Mouse (Mus musculus): ENCODE measurements around the gene Hoxd4.

The Hoxd4 gene

GRCm38 (mm10) chr2:74679980-74680379, 31.7 kb upstream of the Hoxd4 start:
- DNase-seq = no peak

GRCm38 (mm10) chr2:74680561-74681398, 30.9 kb upstream of the Hoxd4 start:
- DNase-seq = no peak

- no peak for DNase-seq
Observed at GRCm38 (mm10) chr2:74681594-74682531, 29.9 kb upstream of the Hoxd4 start.

- DNase-seq = no peak
Observed at GRCm38 (mm10) chr2:74682796-74683195, 28.9 kb upstream of the Hoxd4 start.

- no peak for DNase-seq
Observed at GRCm38 (mm10) chr2:74683471-74683951, 28.2 kb upstream of the Hoxd4 start.

- DNase-seq = no peak
Observed at GRCm38 (mm10) chr2:74684106-74684505, 27.6 kb upstream of the Hoxd4 start.

GRCm38 (mm10) chr2:74685059-74685603, 26.6 kb upstream of the Hoxd4 start:
- DNase-seq = no peak

GRCm38 (mm10) chr2:74686301-74686987, 25.3 kb upstream of the Hoxd4 start:
- DNase-seq = peak; percentile 48

GRCm38 (mm10) chr2:74686988-74687697, 24.6 kb upstream of the Hoxd4 start:
- no peak for DNase-seq

GRCm38 (mm10) chr2:74687698-74688555, 23.8 kb upstream of the Hoxd4 start:
- DNase-seq = no peak

GRCm38 (mm10) chr2:74688795-74689573, 22.7 kb upstream of the Hoxd4 start:
- DNase-seq = no peak

GRCm38 (mm10) chr2:74689574-74690337, 22.0 kb upstream of the Hoxd4 start:
- no peak for DNase-seq

- no peak for DNase-seq
Observed at GRCm38 (mm10) chr2:74690338-74690716, 21.4 kb upstream of the Hoxd4 start.

GRCm38 (mm10) chr2:74691022-74691951, 20.4 kb upstream of the Hoxd4 start, which contains the start of gene Hoxd10:
Gene Hoxd10 (plus strand): TSS chr2:74691924.
- peak; percentile 47 for DNase-seq

GRCm38 (mm10) chr2:74691995-74692807, 19.5 kb upstream of the Hoxd4 start:
- DNase-seq = no peak

GRCm38 (mm10) chr2:74692808-74693431, 18.8 kb upstream of the Hoxd4 start:
- DNase-seq = no peak

- DNase-seq = no peak
Observed at GRCm38 (mm10) chr2:74693432-74693827, 18.3 kb upstream of the Hoxd4 start.

Measured in liver (tissue).